Mouse (Mus musculus) heart, embryonic 13.5 days (tissue): Measurements from ENCODE around the gene Dhps. TPM values are rescaled to one million over a fixed set of nuclear protein-coding genes. Genes with fewer than 3 reads are reported as not detected.

Source experiments
- ATAC-seq: fragments of 200-750 bp; cut with Nextera tagmentation; 2 replicates; pipeline ENCODE4 v1.8.0; 2017; ENCODE audit warnings: moderate TSS enrichment; ENCODE audit not compliant: insufficient number of reproducible peaks, low FRiP score, low TSS enrichment; ENCODE audit errors: extremely low read depth
- H3K27ac ChIP-seq: fragments of 300-500 bp; sonication (generic); replicated peaks from 2 replicates; pipeline ENCODE4 v1.5.1; 2015; ENCODE audit warnings: moderate library complexity, mild to moderate bottlenecking, inconsistent platforms
- H3K27me3 ChIP-seq: fragments of 300-500 bp; sonication (generic); replicated peaks from 2 replicates; pipeline ENCODE4 v1.6.1; 2015; ENCODE audit warnings: mild to moderate bottlenecking, inconsistent platforms
- H3K36me3 ChIP-seq: fragments of 300-500 bp; sonication (generic); 2 replicates; pipeline ENCODE4 v1.6.1; 2015; ENCODE audit warnings: mild to moderate bottlenecking, inconsistent platforms
- H3K4me1 ChIP-seq: fragments of 300-500 bp; sonication (generic); 2 replicates; pipeline ENCODE4 v1.6.1; 2015; ENCODE audit warnings: inconsistent platforms
- H3K4me2 ChIP-seq: fragments of 300-500 bp; sonication (generic); 2 replicates; pipeline ENCODE4 v1.6.1; 2015; ENCODE audit warnings: inconsistent platforms, mild to moderate bottlenecking, moderate library complexity
- H3K4me3 ChIP-seq: fragments of 300-500 bp; sonication (generic); 2 replicates; pipeline ENCODE4 v1.5.1; 2015; ENCODE audit warnings: moderate library complexity, mild to moderate bottlenecking, inconsistent platforms
- H3K9ac ChIP-seq: fragments of 300-500 bp; sonication (generic); 2 replicates; pipeline ENCODE4 v1.6.1; 2015; ENCODE audit warnings: inconsistent platforms, mild to moderate bottlenecking, moderate library complexity
- H3K9me3 ChIP-seq: fragments of 300-500 bp; sonication (generic); 2 replicates; pipeline ENCODE4 v1.6.1; 2016; ENCODE audit warnings: inconsistent platforms
- WGBS: fragments of 180-500 bp; shearing (Covaris S2); methylation state at CpG from one replicate; pipeline ENCODE4 v1.1.7; 2015; ENCODE audit warnings: mixed read lengths; 5-methylcytosine and 5-hydroxymethylcytosine counted together
- polyA plus RNA-seq: library from polyadenylated mRNA; unstranded; fragments of >200 nt; fragmentation: Nextera tagmentation; extraction: Ambion mirVana; gene quantifications from 2 replicates; pipeline ENCODE4 v1.2.1, GENCODE M21; 2015

Gene Dhps
- polyA plus RNA-seq, 1 experiment from 2014 or later: 51.9 TPM

- Histone ChIP-seq H3K4me1 (peaks cover 42% of the 10 kb centered on the region), H3K27ac (peak overlapping the region; percentile 83), H3K4me3 (peak overlapping the region; percentile 71), H3K4me2 (peak overlapping the region; percentile 96), H3K27me3 (no peaks in the 10 kb centered on the region), H3K36me3 (peaks cover 44% of the 10 kb centered on the region), H3K9ac (peak overlapping the region; percentile 84), H3K9me3 (no peaks in the 10 kb centered on the region)
- 4% methylated on average over 12 of the region's 12 CpGs for WGBS
- ATAC-seq: no peak
Observed at GRCm38 (mm10) chr8:85035165-85035727, 36.3 kb upstream of the Dhps start.

GRCm38 (mm10) chr8:85035728-85036310, 35.7 kb upstream of the Dhps start:
- H3K9ac ChIP-seq: peak overlapping the region; percentile 84
- H3K27ac ChIP-seq: peak overlapping the region; percentile 83
- under 1% methylated on average over 15 of the region's 15 CpGs for WGBS
- H3K36me3 ChIP-seq: peaks cover 44% of the 10 kb centered on the region
- peak overlapping the region; percentile 71 for H3K4me3 ChIP-seq
- H3K9me3 ChIP-seq: no peaks in the 10 kb centered on the region
- H3K27me3 ChIP-seq: no peaks in the 10 kb centered on the region
- ATAC-seq: no peak
- peak overlapping the region; percentile 96 for H3K4me2 ChIP-seq
- peaks cover 46% of the 10 kb centered on the region for H3K4me1 ChIP-seq

GRCm38 (mm10) chr8:85036381-85036717, 35.2 kb upstream of the Dhps start:
- WGBS: 0% methylated on average over 9 of the region's 9 CpGs
- ATAC-seq: peak; percentile 12; the same call in 1 of the 2 replicates
- peak overlapping the region; percentile 84 for H3K9ac ChIP-seq
- peak overlapping the region; percentile 96 for H3K4me2 ChIP-seq
- H3K36me3 ChIP-seq: peaks cover 44% of the 10 kb centered on the region
- peak overlapping the region; percentile 71 for H3K4me3 ChIP-seq
- no peaks in the 10 kb centered on the region for H3K9me3 ChIP-seq
- H3K27ac ChIP-seq: peak overlapping the region; percentile 83
- no peaks in the 10 kb centered on the region for H3K27me3 ChIP-seq
- peaks cover 46% of the 10 kb centered on the region for H3K4me1 ChIP-seq

- Histone ChIP-seq H3K9me3 (no peaks in the 10 kb centered on the region), H3K4me1 (peaks cover 46% of the 10 kb centered on the region), H3K36me3 (peaks cover 44% of the 10 kb centered on the region), H3K9ac (peak within 1 kb of the TSS; percentile 93), H3K4me2 (peak within 1 kb of the TSS; percentile 96), H3K4me3 (peak within 1 kb of the TSS; percentile 71), H3K27ac (peak within 1 kb of the TSS; percentile 99), H3K27me3 (no peaks in the 10 kb centered on the region)
- peak; percentile 92 for ATAC-seq
- WGBS: under 1% methylated on average over 49 of the region's 59 CpGs
Observed at GRCm38 (mm10) chr8:85036718-85037365, 34.7 kb upstream of the Dhps start, which contains the start of gene Tnpo2. Gene Tnpo2 (plus strand): TSS chr8:85036915.

- WGBS: 2% methylated on average over 14 of the region's 14 CpGs
- H3K36me3 ChIP-seq: peaks cover 44% of the 10 kb centered on the region
- peak; percentile 38 for ATAC-seq
- peak overlapping the region; percentile 91 for H3K4me2 ChIP-seq
- peak overlapping the region; percentile 99 for H3K27ac ChIP-seq
- peak overlapping the region; percentile 71 for H3K4me3 ChIP-seq
- no peaks in the 10 kb centered on the region for H3K9me3 ChIP-seq
- H3K9ac ChIP-seq: peak overlapping the region; percentile 93
- peaks cover 46% of the 10 kb centered on the region for H3K4me1 ChIP-seq
- no peaks in the 10 kb centered on the region for H3K27me3 ChIP-seq
Observed at GRCm38 (mm10) chr8:85037366-85037680, 34.2 kb upstream of the Dhps start.

GRCm38 (mm10) chr8:85037681-85038531, 33.7 kb upstream of the Dhps start:
- peak overlapping the region; percentile 99 for H3K27ac ChIP-seq
- H3K4me1 ChIP-seq: peaks cover 46% of the 10 kb centered on the region
- no peaks in the 10 kb centered on the region for H3K27me3 ChIP-seq
- H3K9me3 ChIP-seq: no peaks in the 10 kb centered on the region
- peak overlapping the region; percentile 71 for H3K4me3 ChIP-seq
- H3K4me2 ChIP-seq: peak overlapping the region; percentile 91
- ATAC-seq: 0 out of 2 replicates have a peak, but pooled peaks have one; percentile 10
- peaks cover 44% of the 10 kb centered on the region for H3K36me3 ChIP-seq
- H3K9ac ChIP-seq: peak overlapping the region; percentile 93
- WGBS: under 1% methylated on average over 56 of the region's 57 CpGs

GRCm38 (mm10) chr8:85043619-85044018, 27.9 kb upstream of the Dhps start:
- no peak for ATAC-seq
- H3K4me2 ChIP-seq: no peak overlapping the region
- H3K27me3 ChIP-seq: no peaks in the 10 kb centered on the region
- no peaks in the 10 kb centered on the region for H3K9me3 ChIP-seq
- H3K4me1 ChIP-seq: peaks cover 18% of the 10 kb centered on the region
- H3K4me3 ChIP-seq: no peak overlapping the region
- peaks cover 89% of the 10 kb centered on the region for H3K36me3 ChIP-seq
- H3K9ac ChIP-seq: no peak overlapping the region
- 87% methylated on average over 6 of the region's 6 CpGs for WGBS
- no peak overlapping the region for H3K27ac ChIP-seq

GRCm38 (mm10) chr8:85057367-85057766, 14.2 kb upstream of the Dhps start:
- Histone ChIP-seq H3K27me3 (no peaks in the 10 kb centered on the region), H3K27ac (no peak overlapping the region), H3K4me3 (no peak overlapping the region), H3K4me1 (peaks cover 10% of the 10 kb centered on the region), H3K9me3 (no peaks in the 10 kb centered on the region), H3K4me2 (no peak overlapping the region), H3K9ac (no peak overlapping the region), H3K36me3 (peaks cover 50% of the 10 kb centered on the region)
- 84% methylated on average over 7 of the region's 7 CpGs for WGBS
- no peak for ATAC-seq

- no peaks in the 10 kb centered on the region for H3K9me3 ChIP-seq
- H3K36me3 ChIP-seq: peaks cover 43% of the 10 kb centered on the region
- H3K9ac ChIP-seq: peak within 1 kb of the TSS; percentile 84
- peak within 1 kb of the TSS; percentile 93 for H3K4me2 ChIP-seq
- H3K4me1 ChIP-seq: peaks cover 10% of the 10 kb centered on the region
- peak within 1 kb of the TSS; percentile 88 for H3K4me3 ChIP-seq
- peak; percentile 67; the same call in 1 of the 2 replicates for ATAC-seq
- H3K27ac ChIP-seq: no peak within 1 kb of the TSS
- under 1% methylated on average over 53 of the region's 53 CpGs for WGBS
- no peaks in the 10 kb centered on the region for H3K27me3 ChIP-seq
Observed at GRCm38 (mm10) chr8:85059879-85060616, 11.5 kb upstream of the Dhps start, which contains the start of gene Fbxw9. Gene Fbxw9 (plus strand): TSS chr8:85060055.

GRCm38 (mm10) chr8:85062603-85063002, 9.0 kb upstream of the Dhps start:
- 93% methylated on average over 4 of the region's 4 CpGs for WGBS
- Histone ChIP-seq H3K4me3 (no peak overlapping the region), H3K9ac (no peak overlapping the region), H3K36me3 (peaks cover 37% of the 10 kb centered on the region), H3K4me2 (no peak overlapping the region), H3K4me1 (peaks cover 10% of the 10 kb centered on the region), H3K27ac (no peak overlapping the region), H3K27me3 (no peaks in the 10 kb centered on the region), H3K9me3 (no peaks in the 10 kb centered on the region)
- no peak for ATAC-seq
